Mouse (Mus musculus) cerebellum, postnatal 10 days (tissue): ENCODE results near the gene Lrrc41.

Experiments used
- DNase-seq, 2 experiments: peaks; one replicate each; pipeline ENCODE4 v3.0.0; 2021; ENCODE audit warnings: mixed read lengths in 2 of 2

Gene Lrrc41

DNA sequence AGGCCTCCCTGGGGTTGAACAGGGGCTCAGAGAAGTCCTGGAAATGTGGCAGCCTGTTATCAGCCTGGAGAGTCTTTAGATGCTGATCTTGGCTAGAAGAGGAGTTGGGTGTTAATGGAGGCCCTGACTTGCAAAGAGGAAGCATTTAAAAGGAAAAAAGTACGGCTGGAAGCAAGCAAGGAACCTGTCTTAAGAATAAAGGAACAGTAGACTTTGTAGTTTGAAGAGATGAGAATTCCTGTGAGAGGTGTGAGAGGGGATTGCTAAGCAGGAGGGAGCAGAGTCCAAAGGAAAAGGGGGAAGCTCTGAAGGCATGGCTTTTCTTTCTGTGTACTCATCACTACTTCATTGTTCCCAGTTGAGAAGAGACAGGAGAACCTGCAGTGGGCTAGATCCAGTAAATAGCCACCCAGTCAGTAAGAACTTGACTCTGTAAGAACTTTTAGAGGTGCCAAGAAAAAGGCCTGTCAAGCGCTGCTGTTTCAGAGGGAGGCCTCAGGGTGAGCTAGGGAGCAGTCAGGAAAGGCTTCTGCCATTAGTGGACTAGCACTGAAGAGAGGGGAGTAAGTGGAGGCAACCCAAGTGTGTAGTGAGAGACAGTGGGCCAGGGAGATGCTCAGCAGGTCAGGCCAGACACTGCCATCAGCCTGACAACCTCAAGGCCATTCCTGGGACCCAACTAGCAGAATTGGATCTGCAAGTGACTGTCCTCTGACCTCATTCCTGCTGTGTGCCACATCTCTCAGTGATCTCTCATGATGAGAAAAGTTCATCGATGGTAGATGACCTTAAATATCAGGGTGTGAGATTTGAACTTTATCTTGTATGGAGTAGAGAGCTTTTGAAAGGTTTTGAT, 2.4 kb downstream of the Lrrc41 start:
- peak in 1 of 2 experiments; percentile 13 for DNase-seq

DNA sequence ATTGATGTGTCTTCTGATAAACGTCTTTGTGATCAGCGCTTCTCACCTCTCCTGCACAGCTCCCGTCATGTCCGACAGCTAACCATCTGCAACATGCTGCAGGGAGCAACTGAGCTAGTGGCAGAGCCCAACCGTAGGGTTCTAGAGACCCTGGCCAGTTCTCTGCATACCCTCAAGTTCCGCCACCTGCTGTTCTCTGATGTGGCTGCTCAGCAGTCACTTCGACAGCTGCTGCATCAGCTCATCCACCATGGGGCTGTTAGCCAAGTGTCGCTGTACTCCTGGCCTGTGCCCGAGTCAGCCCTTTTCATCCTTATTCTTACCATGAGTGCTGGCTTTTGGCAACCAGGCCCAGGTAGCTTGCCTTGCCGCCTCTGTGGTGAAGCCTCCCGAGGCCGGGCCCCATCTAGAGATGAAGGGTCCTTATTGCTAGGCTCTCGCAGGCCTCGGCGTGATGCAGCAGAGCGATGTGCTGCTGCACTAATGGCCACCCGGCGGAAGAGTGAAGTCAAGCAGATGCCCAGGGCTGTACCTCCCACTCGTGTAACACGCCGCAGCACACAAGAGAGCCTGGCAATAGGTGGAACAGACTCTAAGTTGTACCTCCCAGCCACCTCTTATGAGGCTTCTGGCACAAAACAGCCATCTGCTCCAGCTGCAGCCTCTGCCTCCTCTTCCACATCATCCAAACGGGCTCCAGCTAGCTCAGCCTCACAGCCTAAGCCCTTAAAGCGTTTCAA, 13.6 kb downstream of the Lrrc41 start:
- DNase-seq, result peak; percentile 68 to 79

DNA sequence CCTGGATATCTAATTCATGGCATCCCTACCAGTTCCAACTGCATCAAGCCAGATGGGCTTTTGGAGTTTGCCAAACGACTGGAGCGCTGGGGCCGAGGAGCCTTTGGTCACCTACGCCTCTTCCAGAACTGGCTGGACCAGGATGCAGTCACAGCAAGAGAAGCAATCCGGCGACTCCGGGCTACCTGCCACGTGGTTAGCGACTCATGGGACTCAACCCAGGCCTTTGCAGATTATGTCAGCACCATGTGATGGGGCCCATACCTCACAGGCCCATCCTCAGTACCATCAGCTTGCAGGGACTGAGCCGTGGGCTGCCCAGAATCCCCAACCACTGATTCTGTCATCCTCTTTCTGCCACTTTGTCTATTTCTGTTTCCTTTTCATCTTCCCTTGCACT, 21.2 kb downstream of the Lrrc41 start:
- no peak for DNase-seq

- no peak for DNase-seq
Observed at GRCm38 (mm10) chr4:116097211-116097610, 22.1 kb downstream of the Lrrc41 start.

GRCm38 (mm10) chr4:116100959-116101358, 25.9 kb downstream of the Lrrc41 start:
- DNase-seq, result no peak

- DNase-seq, result no peak
Observed at GRCm38 (mm10) chr4:116105278-116105677, 30.2 kb downstream of the Lrrc41 start.

- no peak for DNase-seq
Observed at GRCm38 (mm10) chr4:116110695-116111094, 35.6 kb downstream of the Lrrc41 start.

- no peak for DNase-seq
Observed at GRCm38 (mm10) chr4:116111486-116111885, 36.4 kb downstream of the Lrrc41 start.

DNA sequence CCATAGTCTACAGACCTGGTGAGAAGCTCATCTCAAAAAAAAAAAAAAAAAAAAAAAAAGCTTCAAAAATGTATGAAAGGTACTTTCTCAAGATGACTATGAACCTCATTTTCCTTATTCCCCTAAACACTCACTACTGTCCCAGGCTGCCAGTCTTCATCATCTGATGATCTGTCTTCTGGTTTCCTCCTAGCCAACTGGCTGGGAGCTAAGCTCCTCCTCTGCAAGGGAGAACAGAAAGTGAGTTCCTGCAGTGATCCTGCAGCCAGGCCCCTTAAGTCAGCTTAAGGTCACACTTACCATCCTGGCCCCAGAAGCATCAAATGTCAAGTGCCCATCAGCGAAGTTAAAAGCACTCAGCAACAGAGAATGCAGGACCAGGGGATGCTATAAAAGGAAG, 47.7 kb downstream of the Lrrc41 start:
- DNase-seq, result no peak

- peak; percentile 93 to 95 for DNase-seq
Observed at GRCm38 (mm10) chr4:116123602-116124519, 48.8 kb downstream of the Lrrc41 start, which contains the start of the genes Rad54l and Pomgnt1. TSS of gene Rad54l (minus strand) at chr4:116123690. TSS of gene Pomgnt1 (plus strand) at chr4:116123840.

- DNase-seq, result no peak
Observed at GRCm38 (mm10) chr4:116125803-116126386, 50.8 kb downstream of the Lrrc41 start.

- DNase-seq, result no peak
Observed at GRCm38 (mm10) chr4:116127956-116128355, 52.9 kb downstream of the Lrrc41 start.

- DNase-seq, result no peak
Observed at GRCm38 (mm10) chr4:116133126-116133525, 58.1 kb downstream of the Lrrc41 start.

GRCm38 (mm10) chr4:116134990-116135389, 59.9 kb downstream of the Lrrc41 start:
- DNase-seq, result peak in 1 of 2 experiments; percentile 59

DNA sequence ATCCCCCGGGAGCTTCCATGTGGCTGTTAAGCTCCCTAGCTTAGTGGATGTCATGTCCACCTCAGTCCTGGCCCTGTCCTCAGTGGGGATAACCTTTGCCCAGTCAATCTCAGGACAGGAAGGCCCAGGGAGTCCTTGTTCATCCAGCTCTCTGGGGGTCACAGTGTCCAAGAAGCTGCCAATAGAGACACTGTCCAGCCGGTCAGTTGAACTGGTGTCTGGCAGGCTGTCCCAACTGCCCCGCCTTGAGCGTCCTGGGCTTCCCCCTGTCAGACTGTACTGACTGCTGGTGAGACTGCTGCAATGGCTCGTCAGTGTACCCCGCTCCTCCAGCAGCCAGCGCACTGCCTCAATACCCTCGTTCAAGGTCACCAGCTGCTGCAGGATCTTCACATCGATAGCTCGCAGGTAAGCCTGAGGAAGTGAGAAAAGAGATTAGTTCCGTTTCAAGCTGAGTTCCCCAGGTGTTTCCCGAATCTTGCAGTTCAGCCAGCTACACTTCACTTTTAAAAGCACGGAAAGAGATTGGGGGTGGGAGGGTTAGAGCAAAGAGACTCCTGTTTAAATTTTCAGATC, 62.4 kb downstream of the Lrrc41 start:
- DNase-seq, result no peak

DNA sequence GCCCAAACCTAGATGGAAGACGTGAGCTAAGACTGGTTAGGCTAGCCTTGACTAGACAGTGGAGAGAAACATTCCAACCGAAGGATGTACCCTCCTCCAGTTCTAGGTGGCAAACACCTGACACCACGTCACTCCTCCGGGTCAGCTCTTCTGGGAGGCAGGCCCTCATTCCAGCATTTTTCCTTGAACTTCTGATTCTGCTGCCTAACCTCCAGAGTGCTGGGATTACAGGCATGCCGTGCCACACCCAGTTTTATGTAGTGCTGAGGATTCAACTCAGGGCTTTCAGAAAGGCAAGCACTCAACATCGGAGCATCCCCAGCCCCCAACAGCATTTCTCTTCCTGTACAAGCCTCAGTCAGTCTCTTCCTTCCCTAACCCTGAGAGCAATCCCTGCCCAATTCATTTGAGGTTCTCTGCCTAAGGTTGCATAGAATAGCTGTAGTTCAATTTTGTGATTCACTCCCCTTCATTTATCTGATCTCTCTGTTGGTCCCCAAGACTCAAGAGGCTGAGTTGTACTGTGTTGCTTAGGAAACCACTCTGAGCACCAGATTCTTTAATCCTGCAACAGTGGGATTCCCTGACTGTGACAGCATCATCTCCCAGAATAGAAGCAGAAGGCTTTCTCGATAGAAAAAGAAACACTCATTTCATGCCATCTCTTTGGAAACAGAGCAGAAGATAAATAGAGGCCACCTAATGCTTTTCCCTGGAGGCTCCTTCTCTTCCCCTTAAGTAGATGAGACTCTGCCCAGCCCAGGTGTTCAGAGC, 65.9 kb downstream of the Lrrc41 start:
- no peak for DNase-seq

- DNase-seq, result no peak
Observed at GRCm38 (mm10) chr4:116141736-116142135, 66.7 kb downstream of the Lrrc41 start.

- no peak for DNase-seq
Observed at GRCm38 (mm10) chr4:116142269-116142668, 67.2 kb downstream of the Lrrc41 start.

- peak; percentile 95 to 96 for DNase-seq
Observed at GRCm38 (mm10) chr4:116143317-116143811, 68.3 kb downstream of the Lrrc41 start.

GRCm38 (mm10) chr4:116143891-116144717, 69.0 kb downstream of the Lrrc41 start:
- DNase-seq, result peak; percentile 86 to 88
